ENCODE assay signal across 11 mouse cellular contexts in the genomic region with DNA sequence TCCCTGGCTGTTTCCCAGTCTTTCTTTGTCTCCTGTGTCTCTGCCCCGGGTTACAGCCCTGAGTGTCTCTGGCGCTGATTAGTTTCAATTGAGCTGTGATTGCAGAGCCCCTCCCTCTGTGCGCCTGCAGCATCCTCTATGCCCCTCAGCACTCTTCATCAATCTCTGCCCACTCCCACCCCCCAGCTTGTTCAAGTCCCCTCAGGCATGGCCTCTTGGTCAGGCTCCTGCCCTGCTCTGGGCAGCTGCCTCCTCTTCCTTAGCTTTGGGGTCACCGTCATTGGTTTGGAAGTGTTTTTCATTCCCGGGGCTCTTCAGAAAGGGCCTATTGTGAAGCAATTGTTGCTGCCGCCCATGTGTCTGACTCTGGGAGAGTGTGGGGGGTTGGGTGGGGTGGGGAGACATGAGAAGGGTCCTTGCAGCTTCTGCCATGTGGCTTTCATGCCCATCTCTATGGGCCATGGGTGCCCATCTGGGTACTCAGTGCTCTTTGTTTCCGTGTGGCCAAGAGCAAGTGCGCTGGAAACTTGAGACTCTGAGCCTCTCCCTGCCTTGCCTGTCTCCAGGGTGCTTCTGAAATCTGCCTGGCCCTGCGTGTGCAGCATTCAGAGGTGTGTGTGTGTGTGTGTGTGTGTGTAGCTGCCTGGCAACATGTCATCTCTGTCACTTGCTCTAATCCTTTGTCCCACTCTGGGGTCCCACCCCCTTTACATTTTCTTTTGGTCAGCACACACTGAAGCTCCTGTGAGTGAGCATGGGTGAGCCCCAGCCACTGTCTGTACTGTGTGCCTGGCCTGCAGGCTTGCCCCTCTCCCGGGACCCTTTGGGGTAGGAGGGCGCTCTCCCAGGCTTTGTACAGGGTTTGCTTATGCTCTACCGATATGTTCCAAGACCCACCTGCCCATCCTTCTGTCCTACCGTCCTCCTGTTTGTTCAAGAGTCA. TPM values are rescaled to one million over a fixed set of nuclear protein-coding genes. Genes with fewer than 3 reads are reported as not detected.
DNase-seq lines count a peak whose midpoint lies in the region; ATAC-seq and TF ChIP-seq lines count a peak whose summit lies in the region.
"Had no signal": no experiment of that assay in that cellular context is flagged by ENCODE, and none has a peak within 500 bp of the region (broad histone marks: within the 10 kb centered on the region; RNA-seq: fewer than 3 reads in every experiment).

No protein-coding gene starts in this region.

- 31% methylated on average over 13 of the region's 13 CpGs for WGBS in kidney, postnatal 0 days
- WGBS in forebrain, embryonic 12.5 days: 11% methylated on average over 13 of the region's 13 CpGs
- 31% methylated on average over 13 of the region's 13 CpGs for WGBS in limb, embryonic 14.5 days
- 42% methylated on average over 13 of the region's 13 CpGs for WGBS in liver, embryonic 11.5 days

- H3K36me3 ChIP-seq in kidney, postnatal 0 days (ENCODE audit: insufficient read depth, low read length): no peaks in the 10 kb centered on the region
- H3K36me3 ChIP-seq in forebrain, embryonic 12.5 days (replicated peaks): peaks cover 13% of the 10 kb centered on the region
- peaks cover 10% of the 10 kb centered on the region for H3K36me3 ChIP-seq in limb, embryonic 14.5 days (ENCODE audit: control insufficient read depth, insufficient read depth, low read length)
- no peaks in the 10 kb centered on the region for H3K36me3 ChIP-seq in liver, embryonic 11.5 days (ENCODE audit: control insufficient read depth, insufficient read depth, low read length)
- H3K36me3 ChIP-seq: liver, embryonic 13.5 days had no signal

- no peak for TF ChIP-seq POLR2A in limb, embryonic 14.5 days (IDR thresholded peaks at IDR 0.05; ENCODE audit: borderline replicate concordance, extremely low read depth, insufficient read depth, insufficient read length)

- peaks cover 8% of the 10 kb centered on the region for H3K4me1 ChIP-seq in kidney, postnatal 0 days (replicated peaks; ENCODE audit: insufficient read depth, low read length)
- H3K4me1 ChIP-seq in forebrain, embryonic 12.5 days: peaks cover 96% of the 10 kb centered on the region
- peaks cover 56% of the 10 kb centered on the region for H3K4me1 ChIP-seq in limb, embryonic 14.5 days (ENCODE audit: control insufficient read depth, insufficient read depth, low read length)
- peaks cover 19% of the 10 kb centered on the region for H3K4me1 ChIP-seq in liver, embryonic 11.5 days (replicated peaks; ENCODE audit: control insufficient read depth, insufficient read depth, low read length)

- H3K4me3 ChIP-seq in kidney, postnatal 0 days (replicated peaks; ENCODE audit: low read depth, low read length): no peak overlapping the region
- no peak overlapping the region for H3K4me3 ChIP-seq in forebrain, embryonic 12.5 days (replicated peaks)
- no peak overlapping the region for H3K4me3 ChIP-seq in limb, embryonic 14.5 days (replicated peaks; ENCODE audit: low read length)
- no peak overlapping the region for H3K4me3 ChIP-seq in liver, embryonic 11.5 days (ENCODE audit: low read depth, low read length)
- H3K4me3 ChIP-seq: liver, embryonic 13.5 days had no signal

- H3K4me2 ChIP-seq in kidney, postnatal 0 days (ENCODE audit: low read length): no peak overlapping the region
- H3K4me2 ChIP-seq in forebrain, embryonic 12.5 days: peak overlapping the region; percentile 36; the same call in 1 of the 2 replicates
- no peak overlapping the region for H3K4me2 ChIP-seq in limb, embryonic 14.5 days (replicated peaks; ENCODE audit: low read depth, low read length, severe bottlenecking)
- no peak overlapping the region for H3K4me2 ChIP-seq in liver, embryonic 11.5 days
- H3K4me2 ChIP-seq: liver, embryonic 13.5 days had no signal

- DNase-seq in kidney, postnatal 0 days (ENCODE audit: low spot score): peak; percentile 25
- DNase-seq in kidney, adult 11 months: no peak
- no peak for DNase-seq in limb, embryonic 14.5 days (ENCODE audit: low spot score)
- DNase-seq in retina, embryonic 14.5 days (ENCODE audit: low spot score): peak; percentile 64
- no peak for DNase-seq in thymus, postnatal 4 days
- no peak for DNase-seq in liver, embryonic 11.5 days (ENCODE audit: low spot score)
- DNase-seq: cerebellum, postnatal 14 days; kidney, adult 18-20 months; liver, embryonic 13.5 days had no signal

- no peak overlapping the region for H3K27ac ChIP-seq in kidney, postnatal 0 days
- peak overlapping the region; percentile 99 for H3K27ac ChIP-seq in forebrain, embryonic 12.5 days
- peak overlapping the region; percentile 61 for H3K27ac ChIP-seq in limb, embryonic 14.5 days (replicated peaks; ENCODE audit: low read depth, low read length)
- no peak overlapping the region for H3K27ac ChIP-seq in liver, embryonic 11.5 days (ENCODE audit: low read depth, low read length)
- H3K27ac ChIP-seq: liver, embryonic 13.5 days had no signal

- H3K27me3 ChIP-seq in kidney, postnatal 0 days (ENCODE audit: insufficient read depth, low read length): no peaks in the 10 kb centered on the region
- H3K27me3 ChIP-seq in forebrain, embryonic 12.5 days: no peaks in the 10 kb centered on the region
- H3K27me3 ChIP-seq in limb, embryonic 14.5 days (ENCODE audit: control insufficient read depth, insufficient read depth, low read length): no peaks in the 10 kb centered on the region
- no peaks in the 10 kb centered on the region for H3K27me3 ChIP-seq in liver, embryonic 11.5 days (replicated peaks; ENCODE audit: control insufficient read depth, insufficient read depth, low read length)
- H3K27me3 ChIP-seq: liver, embryonic 13.5 days had no signal

- no peaks in the 10 kb centered on the region for H3K9me3 ChIP-seq in kidney, postnatal 0 days (replicated peaks; ENCODE audit: low read length)
- H3K9me3 ChIP-seq in forebrain, embryonic 12.5 days: no peaks in the 10 kb centered on the region
- no peaks in the 10 kb centered on the region for H3K9me3 ChIP-seq in limb, embryonic 14.5 days (ENCODE audit: control insufficient read depth, low read length)
- H3K9me3 ChIP-seq in liver, embryonic 11.5 days (ENCODE audit: control insufficient read depth, low read length): no peaks in the 10 kb centered on the region
- H3K9me3 ChIP-seq: liver, embryonic 13.5 days had no signal

- no peak for TF ChIP-seq CTCF in kidney, postnatal 0 days (IDR thresholded peaks at IDR 0.05; ENCODE audit: low read depth)

- no peak overlapping the region for H3K9ac ChIP-seq in kidney, postnatal 0 days (ENCODE audit: low read depth, low read length)
- H3K9ac ChIP-seq in forebrain, embryonic 12.5 days: peak overlapping the region; percentile 55
- H3K9ac ChIP-seq in limb, embryonic 14.5 days (ENCODE audit: low read depth, low read length, severe bottlenecking): no peak overlapping the region
- H3K9ac ChIP-seq in liver, embryonic 11.5 days (ENCODE audit: low read depth, low read length): no peak overlapping the region
- H3K9ac ChIP-seq: liver, embryonic 13.5 days had no signal

- no peak for ATAC-seq in kidney, postnatal 0 days (replicated peaks; ENCODE audit: low FRiP score, low read depth)
- ATAC-seq in forebrain, embryonic 12.5 days (ENCODE audit: low FRiP score): peak; percentile 73
- no peak for ATAC-seq in limb, embryonic 14.5 days (ENCODE audit: low FRiP score, low read depth)
- ATAC-seq in frontal cortex, adult (ENCODE audit: low TSS enrichment): no peak
- no peak for ATAC-seq in liver, embryonic 11.5 days (replicated peaks; ENCODE audit: low FRiP score)

RNA-seq across cellular contexts. Expression of gene Src, which starts 57.5 kb away (rescaled TPM):
- polyA plus RNA-seq in kidney, postnatal 0 days (2015; fragmentation: Nextera tagmentation; extraction: Ambion mirVana): 14.0 TPM in 2 replicates
- 35.1 and 38.0 TPM in 2 replicates for polyA plus RNA-seq in forebrain, embryonic 12.5 days (2016; fragmentation: Nextera tagmentation; extraction: Ambion mirVana)
- 43.6 and 56.3 TPM in 2 replicates for polyA plus RNA-seq in limb, embryonic 14.5 days (2012; rRNA removed)
- 15.9 and 17.2 TPM in 2 replicates for polyA plus RNA-seq in limb, embryonic 14.5 days (2014; fragmentation: Nextera tagmentation; extraction: Ambion mirVana)
- polyA plus RNA-seq in liver, embryonic 11.5 days (2014; fragmentation: Nextera tagmentation; extraction: Ambion mirVana): 4.4 and 4.8 TPM in 2 replicates

Comparison
In these comparisons a context has a peak if more than half of its experiments do, and no peak if none do; other contexts are left out.
1. DNase-seq: peak in kidney, postnatal 0 days (single experiment) and retina, embryonic 14.5 days (single experiment); none in kidney, adult 11 months (single experiment), limb, embryonic 14.5 days (single experiment), thymus, postnatal 4 days (single experiment) and liver, embryonic 11.5 days (single experiment).
2. H3K27ac ChIP-seq: peak in forebrain, embryonic 12.5 days (single experiment) and limb, embryonic 14.5 days (single experiment); none in kidney, postnatal 0 days (single experiment) and liver, embryonic 11.5 days (single experiment).